Mouse (Mus musculus) urinary bladder, postnatal 25 days (tissue): ENCODE measurements around the gene St7.

Experiments used
- DNase-seq: peaks from one replicate; pipeline ENCODE4 v3.0.0; 2022; ENCODE audit warnings: low spot score

The St7 gene

DNA sequence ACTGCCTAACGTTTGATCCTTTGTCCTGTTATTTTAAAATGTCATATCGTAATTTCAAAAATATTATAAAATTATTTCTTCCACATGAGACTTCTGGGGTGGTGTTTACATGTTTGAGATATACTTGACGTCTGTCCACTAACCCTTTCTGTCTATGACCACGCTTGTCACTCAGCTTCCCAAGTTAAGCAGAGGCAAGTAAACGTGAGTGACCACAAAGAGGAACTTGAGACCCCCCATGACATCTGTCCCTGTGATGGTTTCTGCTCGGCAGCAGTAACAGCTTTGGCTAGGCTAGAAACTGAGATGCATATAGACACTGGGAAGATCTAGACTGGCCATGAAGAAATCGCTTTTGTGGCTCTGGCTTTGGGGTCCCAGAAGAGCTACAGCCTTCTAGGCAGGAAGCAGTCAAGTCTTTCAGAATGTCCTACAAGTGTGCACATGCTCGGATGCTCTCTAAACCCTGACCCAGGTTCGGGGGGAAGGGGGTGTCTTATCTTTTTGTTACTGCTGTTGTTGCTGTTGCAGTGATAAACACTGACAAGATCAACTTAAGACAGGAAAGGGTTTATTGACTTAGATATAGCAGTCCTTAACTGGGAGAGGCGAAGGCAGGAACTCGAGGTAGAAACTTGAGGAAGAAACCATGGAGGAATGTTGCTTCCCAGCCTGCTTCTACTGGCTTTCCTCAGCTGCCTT, 254.5 kb downstream of the St7 start:
- DNase-seq = no peak

DNA sequence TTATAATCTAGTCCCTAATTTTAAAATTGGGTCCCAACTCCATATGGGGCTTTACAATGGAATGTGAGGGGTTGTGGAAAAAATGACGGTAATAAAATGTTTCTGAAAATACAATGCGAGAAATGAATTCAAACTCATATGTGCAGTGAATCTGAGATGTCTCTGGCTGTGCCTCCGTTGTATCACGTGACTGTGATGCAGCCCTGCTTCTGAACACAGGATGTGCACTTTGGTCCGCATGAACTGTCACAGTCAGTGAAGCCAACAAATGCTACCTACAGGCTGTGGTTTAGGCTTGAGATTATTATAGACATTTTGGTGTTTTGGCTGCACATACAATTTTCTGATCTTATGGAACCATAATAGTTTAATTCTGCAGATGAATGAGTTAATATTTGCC, 256.4 kb downstream of the St7 start:
- DNase-seq = no peak

DNA sequence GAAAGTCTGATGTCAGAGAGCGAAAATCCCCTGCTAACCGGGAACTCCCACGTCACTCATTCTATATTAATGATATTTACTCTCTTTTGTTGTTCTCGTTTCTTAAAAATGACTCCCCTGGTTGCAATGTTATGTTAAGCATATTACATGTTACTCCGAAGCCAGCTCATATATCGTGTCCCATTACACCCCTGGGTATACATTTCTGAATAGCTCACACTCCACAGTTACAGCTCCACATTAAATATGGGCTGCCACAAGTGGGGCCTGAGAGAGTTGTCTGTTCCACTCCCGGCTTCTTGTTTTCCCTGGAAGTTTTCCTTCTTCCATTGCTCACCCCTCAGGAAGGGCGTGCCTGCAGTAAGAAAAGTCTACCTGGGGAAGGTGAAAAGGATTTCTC, 259.0 kb downstream of the St7 start:
- DNase-seq = no peak

GRCm38 (mm10) chr6:17963455-17963854, 270.7 kb downstream of the St7 start:
- DNase-seq = no peak

- no peak for DNase-seq
Measured at GRCm38 (mm10) chr6:17968467-17969144, 275.9 kb downstream of the St7 start.

- no peak for DNase-seq
Measured at GRCm38 (mm10) chr6:17969815-17970214, 277.1 kb downstream of the St7 start.

DNA sequence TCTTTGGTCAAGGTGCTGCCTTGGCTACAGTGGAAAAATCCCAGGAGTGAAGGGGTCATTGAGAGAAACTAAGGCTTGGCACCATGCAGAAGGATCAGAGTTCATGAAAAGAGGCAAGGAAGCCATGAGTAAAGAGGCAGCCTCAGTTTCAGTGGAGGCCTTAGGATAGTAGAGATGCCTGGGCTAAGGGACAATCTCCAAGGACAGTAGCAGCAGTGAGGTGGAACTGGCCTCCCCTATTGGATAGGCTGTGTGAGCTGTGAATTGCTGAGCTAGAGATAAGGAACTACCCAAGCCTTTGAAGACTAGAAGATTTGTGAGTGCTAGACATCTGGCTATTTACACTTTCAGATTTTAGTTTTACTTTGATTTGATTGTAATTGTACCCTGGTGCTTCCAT, 278.7 kb downstream of the St7 start:
- DNase-seq = no peak

DNA sequence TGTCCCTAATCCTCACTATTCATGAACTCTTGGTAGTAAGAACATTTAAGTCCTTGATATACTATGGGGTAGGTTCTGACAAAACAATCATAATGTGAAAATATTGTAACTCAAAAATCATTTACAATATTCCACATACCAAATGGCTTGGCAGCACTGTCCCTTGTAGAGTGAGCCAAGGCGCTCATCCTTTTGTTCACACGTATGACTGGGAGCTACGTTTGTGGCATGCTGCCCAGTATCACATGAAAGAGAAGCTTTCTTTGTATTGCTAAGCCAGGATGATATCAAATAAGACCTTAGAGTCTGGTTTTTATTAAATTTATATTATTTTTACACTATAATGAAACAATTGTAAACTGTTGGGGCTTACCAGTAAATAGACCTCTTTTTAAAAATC, 281.7 kb downstream of the St7 start:
- DNase-seq = no peak

GRCm38 (mm10) chr6:17977165-17977564, 284.4 kb downstream of the St7 start:
- DNase-seq = no peak

DNA sequence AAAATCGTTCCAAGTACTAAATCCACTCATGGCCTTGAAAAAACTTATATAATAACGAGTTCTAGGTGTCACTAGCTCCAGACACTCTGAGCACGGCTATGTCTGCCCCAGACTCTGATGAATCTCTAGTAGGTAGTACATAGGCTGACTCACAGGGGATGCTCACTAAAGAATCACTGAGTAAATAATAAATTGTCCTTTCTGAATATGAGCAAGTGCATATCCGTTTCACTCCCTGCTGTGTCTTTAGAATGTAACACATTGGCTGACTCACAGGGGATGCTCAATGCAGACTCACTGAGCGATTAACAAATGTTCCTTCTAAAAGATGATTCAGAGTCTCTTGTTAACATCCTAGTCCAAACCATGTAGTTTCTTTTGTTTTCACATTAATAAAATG, 285.6 kb downstream of the St7 start:
- no peak for DNase-seq

DNA sequence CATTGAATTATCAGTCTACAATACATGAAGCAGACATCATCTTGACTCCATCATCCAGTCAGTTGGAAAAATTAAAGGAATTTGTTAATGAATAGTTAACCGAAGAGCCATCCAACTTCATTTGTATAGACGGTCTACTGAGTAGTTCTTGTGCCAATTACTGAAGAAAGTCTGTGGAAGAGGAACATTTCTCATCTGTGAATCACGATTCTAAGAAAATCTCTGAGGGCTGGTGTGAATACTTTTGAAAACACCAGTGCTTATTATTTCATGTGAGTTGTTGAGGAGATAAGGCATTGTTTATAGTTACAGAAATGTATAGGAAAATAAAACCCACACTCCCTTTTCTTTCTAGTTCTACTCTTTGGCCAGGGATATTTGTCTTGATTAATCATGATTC, 286.1 kb downstream of the St7 start:
- no peak for DNase-seq

GRCm38 (mm10) chr6:17979361-17979760, 286.6 kb downstream of the St7 start:
- DNase-seq = no peak

- no peak for DNase-seq
Measured at GRCm38 (mm10) chr6:17990173-17991028, 297.7 kb downstream of the St7 start.

DNA sequence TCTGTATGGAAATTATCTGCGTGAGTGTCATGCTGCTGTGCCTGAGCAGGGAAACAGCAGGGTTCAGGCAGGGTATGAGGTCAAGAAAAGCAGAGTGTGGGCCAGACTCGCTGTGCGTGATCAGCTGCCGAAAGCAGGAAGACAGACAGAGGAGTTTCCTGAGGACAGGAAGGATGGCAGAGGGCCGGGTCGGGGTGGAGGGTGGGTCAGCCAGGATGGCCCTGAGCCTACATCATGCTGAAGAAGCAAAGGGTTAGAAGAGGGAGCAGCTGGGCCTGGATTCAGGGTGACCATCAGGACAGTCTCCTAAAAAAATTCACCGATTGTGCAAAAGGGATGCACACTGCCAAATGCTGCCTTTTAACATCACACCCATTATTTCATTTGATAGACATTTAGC, 298.9 kb downstream of the St7 start:
- DNase-seq = no peak
